7 mouse cellular contexts compared by ENCODE assay signal in the genomic region with DNA sequence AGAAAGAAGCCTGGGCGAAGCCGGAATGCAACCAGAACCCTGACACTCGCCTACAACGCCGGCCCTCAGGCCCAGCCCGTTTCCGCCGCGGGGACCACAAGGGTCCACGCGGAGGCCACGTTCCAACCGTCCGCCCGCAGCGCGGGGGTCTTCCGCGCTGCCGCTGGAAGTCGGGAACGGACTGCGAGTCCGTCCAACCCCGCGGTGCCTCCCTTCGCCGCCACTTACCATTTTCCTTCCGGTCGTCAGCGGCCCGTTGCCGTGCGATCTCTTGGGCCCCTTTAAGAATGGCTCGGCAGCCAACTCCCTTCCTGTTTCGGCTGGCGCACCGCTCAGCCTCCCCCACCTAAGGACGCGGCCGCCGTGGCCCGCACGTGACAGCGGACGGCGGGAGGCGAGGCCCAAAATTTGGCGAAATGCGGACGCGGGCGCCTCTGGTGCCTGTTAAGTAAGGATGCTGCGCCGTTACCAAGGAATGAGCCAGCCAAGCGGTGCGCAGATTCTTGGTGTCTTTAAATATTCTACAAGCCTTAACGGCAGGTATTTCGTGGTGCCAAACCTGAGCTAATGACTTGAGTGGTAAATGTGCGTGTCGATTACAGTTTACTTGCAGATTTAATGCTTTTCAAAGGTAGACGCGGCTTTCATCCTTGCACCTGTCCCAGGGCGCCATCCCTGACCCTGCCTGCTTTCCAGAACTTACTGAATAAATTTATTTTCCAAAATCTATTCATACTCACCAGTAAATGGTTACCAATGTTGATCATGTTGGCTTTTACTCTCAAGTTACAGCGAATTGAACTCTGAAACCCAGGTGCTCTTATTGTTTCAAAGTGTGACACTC. TPM values are rescaled to one million over a fixed set of nuclear protein-coding genes. Genes with fewer than 3 reads are reported as not detected.
A peak's percentile ranks its signal among the peaks of the same experiment; 100 is the strongest.
DNase-seq lines count a peak whose midpoint lies in the region; ATAC-seq and TF ChIP-seq lines count a peak whose summit lies in the region.

A gene (minus strand): TSS at position 370 of the 844 bp plus-strand sequence.

- H3K9me3 ChIP-seq in intestine, embryonic 16.5 days (ENCODE audit: control insufficient read depth, low read length), result no peaks in the 10 kb centered on the region
- no peaks in the 10 kb centered on the region for H3K9me3 ChIP-seq in midbrain, embryonic 12.5 days

- H3K4me3 ChIP-seq in intestine, embryonic 16.5 days (ENCODE audit: low read length), result peak within 1 kb of the TSS; percentile 85
- peak within 1 kb of the TSS; percentile 86 for H3K4me3 ChIP-seq in midbrain, embryonic 12.5 days
- H3K4me3 ChIP-seq in small intestine, adult 2 months (ENCODE audit: low read depth, low read length), result peak within 1 kb of the TSS; percentile 95

- peak; percentile 96 for ATAC-seq in intestine, embryonic 16.5 days
- peak; percentile 97 for ATAC-seq in midbrain, embryonic 12.5 days (ENCODE audit: low FRiP score, low read depth)

- H3K4me1 ChIP-seq in intestine, embryonic 16.5 days (ENCODE audit: control insufficient read depth, insufficient read depth, low read length), result peaks cover 13% of the 10 kb centered on the region
- peaks cover 15% of the 10 kb centered on the region for H3K4me1 ChIP-seq in midbrain, embryonic 12.5 days
- peaks cover 4% of the 10 kb centered on the region; the same call in 1 of the 2 replicates for H3K4me1 ChIP-seq in small intestine, adult 2 months (ENCODE audit: control insufficient read depth, insufficient read depth, insufficient read length, low read length)

- peaks cover under 1% of the 10 kb centered on the region; the same call in 1 of the 2 replicates for H3K36me3 ChIP-seq in intestine, embryonic 16.5 days (ENCODE audit: control insufficient read depth, insufficient read depth, low read length)
- peaks cover under 1% of the 10 kb centered on the region; the same call in 1 of the 2 replicates for H3K36me3 ChIP-seq in midbrain, embryonic 12.5 days
- H3K36me3 ChIP-seq in small intestine, adult 2 months (ENCODE audit: control insufficient read depth, insufficient read depth, low read length), result no peaks in the 10 kb centered on the region; the same call in 1 of the 2 replicates

- no peak for TF ChIP-seq CTCF in small intestine, adult 2 months (IDR thresholded peaks at IDR 0.05; ENCODE audit: extremely low read depth, insufficient read length, insufficient replicate concordance, low read depth, low read length)

- H3K4me2 ChIP-seq in intestine, embryonic 16.5 days (ENCODE audit: low read depth, low read length), result peak within 1 kb of the TSS; percentile 84
- H3K4me2 ChIP-seq in midbrain, embryonic 12.5 days (replicated peaks), result peak within 1 kb of the TSS; percentile 83

- WGBS in intestine, embryonic 16.5 days, result under 1% methylated on average over 65 of the region's 65 CpGs
- WGBS in midbrain, embryonic 12.5 days, result under 1% methylated on average over 65 of the region's 65 CpGs
- WGBS in small intestine, adult 2 months, result 1% methylated on average over 65 of the region's 65 CpGs

- DNase-seq in adrenal gland, adult 8-10 months, result peak; percentile 92
- DNase-seq in embryo, embryonic 9.5 days (ENCODE audit: extremely low spot score), result peak; percentile 93
- DNase-seq in gastrocnemius, postnatal 4 days (ENCODE audit: low spot score in 2 of 2), result peak; percentile 95 to 97
- peak; percentile 94 for DNase-seq in left cerebral cortex, postnatal 4 days

- peak within 1 kb of the TSS; percentile 94 for H3K9ac ChIP-seq in intestine, embryonic 16.5 days (ENCODE audit: low read depth, low read length)
- peak within 1 kb of the TSS; percentile 78 for H3K9ac ChIP-seq in midbrain, embryonic 12.5 days (replicated peaks)

- no peaks in the 10 kb centered on the region for H3K27me3 ChIP-seq in intestine, embryonic 16.5 days (replicated peaks; ENCODE audit: control insufficient read depth, insufficient read depth, low read length)
- H3K27me3 ChIP-seq in midbrain, embryonic 12.5 days, result peaks cover 11% of the 10 kb centered on the region
- H3K27me3 ChIP-seq in small intestine, adult 2 months (ENCODE audit: control insufficient read depth, insufficient read depth, low read length), result no peaks in the 10 kb centered on the region

- peak within 1 kb of the TSS; percentile 93 for H3K27ac ChIP-seq in intestine, embryonic 16.5 days (ENCODE audit: low read length)
- H3K27ac ChIP-seq in midbrain, embryonic 12.5 days (replicated peaks), result peak within 1 kb of the TSS; percentile 82
- peak within 1 kb of the TSS; percentile 93 for H3K27ac ChIP-seq in small intestine, adult 2 months (ENCODE audit: insufficient read depth, low read depth, low read length)

- intact Hi-C loops in left cerebral cortex, postnatal 4 days (cut with DNase I), result no loop called here

- peak; percentile 78; the same call in 1 of the 2 replicates for TF ChIP-seq POLR2A in small intestine, adult 2 months (IDR thresholded peaks at IDR 0.05; ENCODE audit: low read depth, low read length)

RNA-seq across cellular contexts. Expression of the gene that starts here (rescaled TPM):
- 100 to 1,000 TPM; 118 to 172 (median 163) TPM for total RNA-seq in adrenal gland, adult 8-10 months (2022)
- 10 to 100 TPM; 45.0 to 49.5 TPM for total RNA-seq in gastrocnemius, postnatal 4 days (2021)
- polyA plus RNA-seq in intestine, embryonic 16.5 days (2015; fragmentation: Nextera tagmentation; extraction: Ambion mirVana), result 47.5 and 51.2 TPM in 2 replicates
- 100 to 1,000 TPM; 132 to 135 TPM for total RNA-seq in left cerebral cortex, postnatal 4 days (2021)
- 105 and 109 TPM in 2 replicates for polyA plus RNA-seq in midbrain, embryonic 12.5 days (2016; fragmentation: Nextera tagmentation; extraction: Ambion mirVana)
- 1.1 and 1.9 TPM in 2 replicates for polyA plus RNA-seq in small intestine, adult 2 months (2012; rRNA removed)

Comparison
In these comparisons a context has a peak if more than half of its experiments do, and no peak if none do; other contexts are left out.
1. Peak in every context shown above with its lines: DNase-seq, ATAC-seq, H3K4me3 ChIP-seq and H3K27ac ChIP-seq.
2. RNA of the gene that starts here (polyA plus RNA-seq): 105 to 109 TPM in midbrain, embryonic 12.5 days and 47.5 to 51.2 TPM in intestine, embryonic 16.5 days; 1.1 to 1.9 TPM in small intestine, adult 2 months; every median in the first group is over 10 times any median in the second.